Mouse (Mus musculus) heart, embryonic 12.5 days (tissue): ENCODE measurements around the gene Fam169b. TPM values are rescaled to one million over a fixed set of nuclear protein-coding genes. Genes with fewer than 3 reads are reported as not detected.

Source experiments
- ATAC-seq: fragments of 200-750 bp; cut with Nextera tagmentation; 2 replicates; pipeline ENCODE4 v1.8.0; 2017; ENCODE audit warnings: moderate TSS enrichment, moderate library complexity; ENCODE audit not compliant: insufficient number of reproducible peaks, low FRiP score
- H3K27ac ChIP-seq: fragments of 300-500 bp; sonication (generic); 2 replicates; pipeline ENCODE4 v1.5.1; 2016; ENCODE audit warnings: mild to moderate bottlenecking, moderate library complexity; ENCODE audit not compliant: poor library complexity, severe bottlenecking
- H3K27me3 ChIP-seq: fragments of 300-500 bp; sonication (generic); replicated peaks from 2 replicates; pipeline ENCODE4 v1.6.1; 2016; ENCODE audit warnings: mild to moderate bottlenecking, moderate library complexity
- H3K36me3 ChIP-seq: fragments of 300-500 bp; sonication (generic); 2 replicates; pipeline ENCODE4 v1.6.1; 2016; ENCODE audit warnings: mild to moderate bottlenecking, moderate library complexity
- H3K4me1 ChIP-seq: fragments of 300-500 bp; sonication (generic); replicated peaks from 2 replicates; pipeline ENCODE4 v1.6.1; 2016; ENCODE audit warnings: mild to moderate bottlenecking
- H3K4me2 ChIP-seq: fragments of 300-500 bp; sonication (generic); 2 replicates; pipeline ENCODE4 v1.6.1; 2016; ENCODE audit warnings: mild to moderate bottlenecking, moderate library complexity
- H3K4me3 ChIP-seq: fragments of 300-500 bp; sonication (generic); 2 replicates; pipeline ENCODE4 v1.5.1; 2016; ENCODE audit warnings: mild to moderate bottlenecking
- H3K9ac ChIP-seq: fragments of 300-500 bp; sonication (generic); 2 replicates; pipeline ENCODE4 v1.6.1; 2016; ENCODE audit warnings: mild to moderate bottlenecking, moderate library complexity
- H3K9me3 ChIP-seq: fragments of 300-500 bp; sonication (generic); replicated peaks from 2 replicates; pipeline ENCODE4 v1.6.1; 2016; ENCODE audit warnings: mild to moderate bottlenecking, moderate library complexity
- WGBS: fragments of 180-500 bp; shearing (Covaris S2); methylation state at CpG from one replicate; pipeline ENCODE4 v1.1.7; 2016; 5-methylcytosine and 5-hydroxymethylcytosine counted together
- polyA plus RNA-seq: library from polyadenylated mRNA; unstranded; fragments of >200 nt; fragmentation: Nextera tagmentation; extraction: Ambion mirVana; gene quantifications from 2 replicates; pipeline ENCODE4 v1.2.1, GENCODE M21; 2016

Fam169b gene
- polyA plus RNA-seq: 0.15 TPM in 1 of 2 replicates, not detected in the other

GRCm38 (mm10) chr7:68273515-68273914 is at the start of gene Fam169b:
Fam169b (plus strand) TSS chr7:68273839.
- H3K4me3 ChIP-seq: no peak within 1 kb of the TSS
- H3K9me3 ChIP-seq: no peaks in the 10 kb centered on the region
- H3K27ac ChIP-seq: no peak within 1 kb of the TSS

GRCm38 (mm10) chr7:68224006-68224405 is 49.6 kb upstream of the Fam169b start:
- 93% methylated on average over 5 of the region's 5 CpGs for WGBS
- Histone ChIP-seq H3K4me3 (no peak overlapping the region), H3K4me1 (peaks cover 16% of the 10 kb centered on the region), H3K4me2 (no peak overlapping the region), H3K27me3 (no peaks in the 10 kb centered on the region), H3K36me3 (peaks cover 69% of the 10 kb centered on the region), H3K9me3 (no peaks in the 10 kb centered on the region), H3K27ac (no peak overlapping the region), H3K9ac (no peak overlapping the region)
- ATAC-seq: no peak

More at GRCm38 (mm10) chr7:68273515-68273914, at the start of gene Fam169b:
- H3K27me3 ChIP-seq: peaks cover 26% of the 10 kb centered on the region
- no peak within 1 kb of the TSS for H3K9ac ChIP-seq
- peaks cover 9% of the 10 kb centered on the region for H3K4me1 ChIP-seq
- ATAC-seq: no peak
- no peak within 1 kb of the TSS for H3K4me2 ChIP-seq
- no peaks in the 10 kb centered on the region for H3K36me3 ChIP-seq

GRCm38 (mm10) chr7:68225427-68226054 is 48.1 kb upstream of the Fam169b start:
- H3K4me3 ChIP-seq: no peak overlapping the region
- peaks cover 69% of the 10 kb centered on the region for H3K36me3 ChIP-seq
- H3K9me3 ChIP-seq: no peaks in the 10 kb centered on the region
- peaks cover 16% of the 10 kb centered on the region for H3K4me1 ChIP-seq
- H3K9ac ChIP-seq: no peak overlapping the region
- no peak overlapping the region for H3K4me2 ChIP-seq
- no peak for ATAC-seq
- WGBS: 78% methylated on average over 9 of the region's 9 CpGs
- no peaks in the 10 kb centered on the region for H3K27me3 ChIP-seq
- H3K27ac ChIP-seq: no peak overlapping the region

DNA sequence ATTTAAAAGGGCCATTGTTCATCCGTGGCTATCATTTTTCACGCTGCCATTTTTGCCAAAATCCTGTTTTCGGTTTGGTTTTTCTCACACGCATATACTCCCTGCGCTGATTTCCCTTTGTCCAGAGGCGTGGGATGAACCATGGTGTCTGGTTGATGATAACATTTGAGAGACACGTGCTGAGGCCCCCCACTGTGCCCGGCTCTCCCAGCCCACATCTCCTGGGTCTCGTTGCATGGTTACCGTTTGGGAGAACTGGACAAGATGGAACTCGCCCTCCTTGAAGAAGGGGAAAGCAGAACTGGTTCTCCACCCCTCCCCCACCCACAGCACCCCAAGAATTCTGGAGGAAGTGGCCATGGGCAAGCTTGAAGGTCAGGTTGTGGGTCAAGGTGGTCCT is 46.6 kb upstream of the Fam169b start:
- H3K9me3 ChIP-seq: no peaks in the 10 kb centered on the region
- H3K4me1 ChIP-seq: peaks cover 21% of the 10 kb centered on the region
- no peak overlapping the region for H3K9ac ChIP-seq
- 75% methylated on average over 11 of the region's 11 CpGs for WGBS
- H3K36me3 ChIP-seq: peaks cover 75% of the 10 kb centered on the region
- no peak overlapping the region for H3K27ac ChIP-seq
- no peak for ATAC-seq
- no peaks in the 10 kb centered on the region for H3K27me3 ChIP-seq
- no peak overlapping the region for H3K4me3 ChIP-seq
- H3K4me2 ChIP-seq: no peak overlapping the region

- Histone ChIP-seq H3K4me1 (peaks cover 23% of the 10 kb centered on the region), H3K4me3 (no peak overlapping the region), H3K36me3 (peaks cover 69% of the 10 kb centered on the region), H3K9ac (no peak overlapping the region), H3K27me3 (no peaks in the 10 kb centered on the region), H3K4me2 (no peak overlapping the region), H3K27ac (no peak overlapping the region), H3K9me3 (no peaks in the 10 kb centered on the region)
- 81% methylated on average over 4 of the region's 4 CpGs for WGBS
- no peak for ATAC-seq
Observed at GRCm38 (mm10) chr7:68227621-68228020, 46.0 kb upstream of the Fam169b start.

DNA sequence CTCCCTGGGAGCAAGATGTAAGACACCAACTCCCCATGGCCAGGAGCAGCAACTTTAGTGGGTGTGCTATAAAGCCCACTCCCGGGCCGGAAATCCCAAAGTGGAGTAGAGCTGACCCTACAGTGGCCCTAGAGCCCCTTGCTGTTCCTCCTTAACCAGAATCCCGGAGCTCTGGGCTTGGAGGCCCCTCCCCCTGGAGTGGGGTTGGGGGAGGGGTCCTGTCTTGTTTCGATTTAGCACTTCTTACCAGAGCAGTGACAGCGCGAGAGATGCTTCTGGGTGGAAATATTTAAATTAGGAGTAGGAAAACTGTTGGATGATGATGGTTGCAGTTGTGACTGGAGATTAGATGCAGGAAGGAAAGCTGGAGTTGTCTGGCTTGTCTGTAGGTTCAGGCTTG is 45.1 kb upstream of the Fam169b start:
- 47% methylated on average over 6 of the region's 6 CpGs for WGBS
- Histone ChIP-seq H3K9me3 (no peaks in the 10 kb centered on the region), H3K4me1 (peaks cover 24% of the 10 kb centered on the region), H3K27me3 (no peaks in the 10 kb centered on the region), H3K36me3 (peaks cover 65% of the 10 kb centered on the region), H3K9ac (no peak overlapping the region), H3K4me3 (no peak overlapping the region), H3K4me2 (no peak overlapping the region), H3K27ac (no peak overlapping the region)
- no peak for ATAC-seq

- H3K4me3 ChIP-seq: no peak overlapping the region
- peaks cover 30% of the 10 kb centered on the region for H3K4me1 ChIP-seq
- peaks cover 43% of the 10 kb centered on the region for H3K36me3 ChIP-seq
- ATAC-seq: no peak
- H3K27me3 ChIP-seq: no peaks in the 10 kb centered on the region
- WGBS: 91% methylated on average over 9 of the region's 9 CpGs
- no peak overlapping the region for H3K4me2 ChIP-seq
- H3K27ac ChIP-seq: no peak overlapping the region
- H3K9me3 ChIP-seq: no peaks in the 10 kb centered on the region
- H3K9ac ChIP-seq: no peak overlapping the region
Observed at GRCm38 (mm10) chr7:68230831-68231230, 42.8 kb upstream of the Fam169b start.

DNA sequence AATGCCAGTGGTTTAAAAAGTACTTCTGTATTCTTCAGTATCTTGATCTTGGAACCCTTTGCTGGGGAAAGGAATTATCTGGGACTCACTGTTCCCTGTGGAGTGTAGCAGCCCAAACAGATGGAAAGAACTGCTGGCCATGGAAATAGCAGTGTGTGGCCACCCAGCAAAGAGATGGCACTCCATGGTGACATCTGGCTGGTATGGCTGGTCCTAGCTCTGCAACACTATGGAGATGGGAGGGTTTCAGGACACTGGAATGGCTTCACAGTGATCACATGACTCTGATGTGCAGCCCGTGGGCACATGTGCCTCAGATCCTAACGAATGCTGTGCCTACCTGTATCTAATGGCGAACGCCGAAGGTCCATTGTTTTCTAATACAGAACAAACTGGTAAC is 41.1 kb upstream of the Fam169b start:
- Histone ChIP-seq H3K9me3 (no peaks in the 10 kb centered on the region), H3K36me3 (peaks cover 29% of the 10 kb centered on the region), H3K9ac (no peak overlapping the region), H3K4me1 (peaks cover 30% of the 10 kb centered on the region), H3K27me3 (no peaks in the 10 kb centered on the region), H3K4me3 (no peak overlapping the region), H3K27ac (no peak overlapping the region), H3K4me2 (no peak overlapping the region)
- WGBS: 91% methylated on average over 5 of the region's 5 CpGs
- ATAC-seq: no peak

DNA sequence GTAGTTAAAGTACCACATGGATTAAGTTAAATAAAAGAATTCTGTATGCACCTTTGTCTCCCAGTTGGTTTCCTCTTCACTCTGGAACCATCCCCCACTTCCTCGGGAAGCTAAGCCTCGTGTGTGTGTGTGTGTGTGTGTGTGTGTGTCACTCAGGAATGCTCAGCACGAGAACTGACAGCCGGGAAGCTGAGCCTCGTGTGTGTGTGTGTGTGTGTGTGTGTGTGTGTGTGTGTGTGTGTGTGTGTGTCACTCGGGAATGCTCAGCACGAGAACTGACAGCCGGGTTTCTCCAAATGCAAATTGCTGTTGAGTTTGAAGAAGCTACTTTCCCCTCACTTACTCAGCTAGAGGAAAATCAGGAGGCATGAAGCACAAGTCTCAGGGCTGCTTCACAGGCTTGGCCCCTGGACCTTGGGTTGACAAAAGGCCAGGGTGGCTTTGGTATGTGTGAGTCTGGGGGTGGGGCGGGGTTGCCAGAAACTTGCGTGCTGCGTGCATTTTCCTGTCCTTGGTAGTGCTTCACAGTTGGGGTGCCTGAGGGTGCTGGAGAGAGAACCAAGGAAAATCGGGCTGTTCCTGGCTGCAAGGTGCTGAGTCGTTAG is 39.9 kb upstream of the Fam169b start:
- H3K4me1 ChIP-seq: peaks cover 20% of the 10 kb centered on the region
- WGBS: 21% methylated on average over 12 of the region's 13 CpGs
- H3K9ac ChIP-seq: no peak overlapping the region
- H3K27me3 ChIP-seq: no peaks in the 10 kb centered on the region
- H3K4me2 ChIP-seq: peak overlapping the region; percentile 22
- no peak overlapping the region for H3K4me3 ChIP-seq
- no peak overlapping the region for H3K27ac ChIP-seq
- H3K36me3 ChIP-seq: peaks cover 24% of the 10 kb centered on the region
- no peaks in the 10 kb centered on the region for H3K9me3 ChIP-seq
- ATAC-seq: peak; percentile 74; the same call in 1 of the 2 replicates

GRCm38 (mm10) chr7:68236817-68237216 is 36.8 kb upstream of the Fam169b start:
- Histone ChIP-seq H3K27ac (no peak overlapping the region), H3K4me2 (no peak overlapping the region), H3K4me3 (no peak overlapping the region), H3K27me3 (0 out of 2 replicates have a peak, but pooled peaks cover 6% of the 10 kb centered on the region), H3K36me3 (no peaks in the 10 kb centered on the region), H3K9ac (no peak overlapping the region), H3K9me3 (no peaks in the 10 kb centered on the region), H3K4me1 (peaks cover 14% of the 10 kb centered on the region)
- no peak for ATAC-seq
- 86% methylated on average over 8 of the region's 8 CpGs for WGBS

- Histone ChIP-seq H3K9me3 (no peaks in the 10 kb centered on the region), H3K9ac (no peak overlapping the region), H3K4me3 (no peak overlapping the region), H3K36me3 (no peaks in the 10 kb centered on the region), H3K4me1 (no peaks in the 10 kb centered on the region; the same call in 1 of the 2 replicates), H3K4me2 (no peak overlapping the region), H3K27ac (no peak overlapping the region), H3K27me3 (0 out of 2 replicates have a peak, but pooled peaks cover 6% of the 10 kb centered on the region)
- no peak for ATAC-seq
- 44% methylated on average over 11 of the region's 11 CpGs for WGBS
Observed at GRCm38 (mm10) chr7:68239220-68239827, 34.3 kb upstream of the Fam169b start.
